Mouse (Mus musculus) adrenal gland, postnatal 25 days (tissue): ENCODE results near the gene Tmem161a. TPM values are rescaled to one million over a fixed set of nuclear protein-coding genes. Genes with fewer than 3 reads are reported as not detected.

Experiments used
- DNase-seq: peaks from one replicate; pipeline ENCODE4 v3.0.0; 2021; ENCODE audit warnings: mixed read lengths
- total RNA-seq: library from RNA; stranded (reverse); gene quantifications from 2 replicates; pipeline ENCODE4 v1.2.3, GENCODE M21; 2021

The Tmem161a gene
- total RNA-seq, 1 experiment from 2014 or later, result 76.6 TPM

DNA sequence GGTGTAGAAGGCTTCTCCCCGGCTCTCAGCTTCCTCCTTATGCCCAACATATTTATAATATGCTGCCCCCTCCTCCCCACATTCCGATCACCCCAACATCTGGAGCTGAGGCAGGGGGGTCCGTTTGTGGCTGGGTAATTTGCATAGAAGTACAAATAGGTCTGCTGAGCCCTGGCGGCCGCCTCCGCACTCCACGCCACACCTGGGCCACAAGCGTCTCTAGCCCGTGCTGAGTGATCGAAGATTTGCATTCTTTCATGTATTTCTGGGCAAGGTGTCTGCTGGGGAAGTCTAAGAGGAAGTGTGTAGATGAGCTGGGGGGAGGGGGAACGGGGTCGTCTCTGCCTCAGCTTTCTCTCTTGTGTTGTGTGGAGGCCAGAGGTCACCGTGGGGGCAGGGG, 12.1 kb upstream of the Tmem161a start:
- no peak for DNase-seq

- DNase-seq, result no peak
These were observed 8.8 kb upstream of the Tmem161a start for GRCm38 (mm10) chr8:70163316-70163715.

- DNase-seq, result peak; percentile 74
These were observed 5.5 kb upstream of the Tmem161a start for GRCm38 (mm10) chr8:70166504-70167110.

GRCm38 (mm10) chr8:70170116-70170515, 2.0 kb upstream of the Tmem161a start:
- no peak for DNase-seq

GRCm38 (mm10) chr8:70170748-70171147, 1.4 kb upstream of the Tmem161a start:
- no peak for DNase-seq

GRCm38 (mm10) chr8:70171240-70171639, 916 bp upstream of the Tmem161a start:
- no peak for DNase-seq

- DNase-seq, result no peak
These were observed 1.2 kb downstream of the Tmem161a start for GRCm38 (mm10) chr8:70173320-70173719.

DNA sequence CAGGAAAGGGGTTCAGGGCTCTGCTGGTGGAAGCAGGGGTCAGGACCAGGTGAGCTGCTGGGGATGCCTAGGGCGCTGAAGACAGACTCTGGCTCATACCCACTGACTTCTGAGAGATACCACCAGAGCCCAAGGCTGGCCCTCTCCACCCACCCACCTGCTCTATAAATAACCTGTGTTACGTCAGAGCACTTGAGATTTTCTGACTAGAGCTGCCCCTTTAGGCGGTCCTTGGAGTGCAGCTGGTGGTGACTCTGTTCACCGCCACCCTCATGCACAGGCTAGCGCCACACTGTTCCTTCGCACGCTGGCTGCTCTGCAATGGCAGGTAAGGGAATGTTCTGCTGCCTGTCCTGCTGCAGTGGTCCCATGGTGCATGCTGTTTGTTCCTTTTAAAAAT, 1.9 kb downstream of the Tmem161a start:
- DNase-seq, result no peak

- DNase-seq, result no peak
These were observed 6.1 kb downstream of the Tmem161a start for GRCm38 (mm10) chr8:70178231-70178630.

- DNase-seq, result no peak
These were observed 6.9 kb downstream of the Tmem161a start for GRCm38 (mm10) chr8:70179082-70179481.

- DNase-seq, result no peak
These were observed 9.2 kb downstream of the Tmem161a start for GRCm38 (mm10) chr8:70181212-70181902.

DNA sequence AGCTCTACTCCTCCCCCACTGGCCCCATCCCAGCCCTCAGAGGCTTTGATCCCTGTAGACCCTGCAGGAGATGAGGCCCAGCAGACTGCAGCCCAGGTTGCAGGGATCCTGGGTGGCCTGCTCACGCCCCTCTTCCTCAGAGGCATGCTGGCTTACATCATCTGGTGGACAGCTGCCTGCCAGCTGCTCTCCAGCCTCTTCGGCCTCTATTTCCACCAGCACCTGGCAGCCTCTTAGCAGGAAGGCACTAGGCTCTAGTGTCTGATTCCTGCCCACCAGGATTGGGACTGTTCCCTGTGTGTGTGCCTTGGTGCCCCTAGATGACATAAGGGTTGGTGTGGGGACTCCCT, 9.7 kb downstream of the Tmem161a start:
- no peak for DNase-seq

DNA sequence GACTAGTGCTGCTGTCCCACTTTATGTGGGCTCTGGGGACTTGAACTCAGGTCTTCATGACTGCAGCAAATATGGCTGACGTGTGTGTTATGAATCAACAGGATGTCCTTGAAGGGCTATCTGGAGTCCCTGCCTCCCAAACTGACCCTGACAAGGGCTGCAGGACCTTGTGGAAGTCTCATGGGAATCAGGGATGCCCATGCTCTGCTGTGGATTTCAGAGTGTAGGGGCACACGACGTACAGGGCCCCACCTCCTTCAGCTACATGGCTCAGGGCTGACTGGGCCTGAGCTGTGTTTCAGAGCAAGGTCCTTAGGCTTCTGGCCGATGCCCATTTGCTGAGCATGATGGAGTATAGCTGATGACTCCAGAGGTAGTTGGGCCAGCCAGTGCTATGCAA, 11.0 kb downstream of the Tmem161a start:
- no peak for DNase-seq

DNA sequence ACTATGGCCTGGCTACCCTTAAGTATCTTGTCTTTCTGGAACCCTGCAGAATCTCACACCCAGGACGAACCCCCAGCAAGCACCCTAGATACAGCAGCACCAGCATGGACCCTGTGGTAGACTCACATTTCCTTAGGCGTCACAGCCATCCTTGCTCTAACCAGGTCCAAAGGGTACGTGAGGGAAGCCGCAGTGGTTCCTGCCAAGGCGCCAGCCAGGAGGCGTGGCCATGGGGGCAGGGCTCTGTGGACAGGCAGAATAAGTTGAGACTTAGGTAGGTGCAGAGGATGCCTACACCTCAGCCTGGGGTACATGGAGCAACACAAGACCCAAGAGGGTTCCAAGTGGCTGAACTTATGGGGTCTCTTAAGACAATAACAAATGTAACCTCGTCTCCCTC, 16.6 kb downstream of the Tmem161a start:
- no peak for DNase-seq

DNA sequence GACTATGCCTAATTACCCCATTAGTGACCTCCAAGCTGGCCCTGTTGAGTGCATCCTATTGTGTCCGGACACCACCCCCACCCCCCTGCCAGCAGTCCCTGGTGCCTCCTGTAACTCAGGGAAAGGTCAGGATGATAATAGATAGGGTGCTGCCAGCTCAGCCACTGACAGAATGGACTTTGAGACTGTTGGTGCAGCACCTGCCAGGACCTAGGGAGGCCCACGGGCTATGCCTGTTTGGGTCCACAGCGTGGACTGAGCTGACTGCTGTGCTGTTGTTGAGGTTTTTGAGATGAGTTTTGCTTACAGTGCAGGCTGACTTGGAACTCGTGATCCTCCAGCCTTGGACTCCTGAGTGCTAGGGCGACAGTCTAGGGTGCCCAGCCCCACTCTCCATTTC, 21.1 kb downstream of the Tmem161a start:
- DNase-seq, result no peak

- no peak for DNase-seq
These were observed 22.0 kb downstream of the Tmem161a start for GRCm38 (mm10) chr8:70194191-70194590.

DNA sequence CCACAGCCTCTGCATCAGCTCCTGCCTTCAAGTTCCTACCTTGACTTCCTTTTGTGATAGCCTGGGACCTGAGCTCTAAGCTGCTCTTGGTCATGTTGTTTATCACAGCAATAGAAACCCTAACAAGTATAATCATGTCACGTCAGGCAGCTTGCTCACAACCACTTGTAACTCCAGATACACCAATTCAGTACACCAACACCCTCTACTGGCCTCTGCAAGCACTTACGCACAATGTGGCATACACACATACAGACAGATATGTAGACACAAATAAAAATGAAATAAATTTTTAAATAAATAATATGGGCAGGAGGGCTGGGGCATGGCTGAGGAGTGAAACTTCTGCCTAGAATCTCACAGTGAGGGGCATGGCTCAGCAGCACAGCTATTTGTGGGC, 23.6 kb downstream of the Tmem161a start:
- DNase-seq, result no peak

- DNase-seq, result no peak
These were observed 25.4 kb downstream of the Tmem161a start for GRCm38 (mm10) chr8:70197603-70198002.

DNA sequence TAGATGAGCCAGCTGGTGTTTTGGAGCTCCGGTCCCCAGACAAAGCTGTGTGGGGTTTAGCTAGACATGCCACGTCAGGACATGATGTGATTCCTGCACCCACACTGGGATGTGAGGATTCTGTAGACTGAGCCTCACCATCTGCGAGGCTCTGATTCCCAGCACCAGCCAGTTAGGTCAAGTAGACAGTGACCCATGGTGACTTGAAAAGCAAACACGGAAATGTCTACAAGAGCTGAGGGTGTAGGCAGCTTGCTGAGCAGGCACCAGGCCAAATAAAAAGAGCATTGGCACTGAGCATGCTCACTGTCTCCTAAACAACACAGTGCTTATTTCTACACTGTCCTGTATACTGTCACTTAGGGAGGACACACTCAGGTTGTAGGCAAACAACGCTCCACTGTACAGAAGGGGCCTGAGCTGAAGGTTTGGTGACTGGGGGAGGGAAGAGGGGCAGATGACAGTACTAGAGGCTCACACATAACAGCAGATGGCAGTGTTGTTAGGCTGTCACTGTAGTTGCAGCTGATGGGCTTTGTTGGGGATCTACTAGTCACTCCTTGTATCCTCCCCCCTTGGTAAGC, 28.0 kb downstream of the Tmem161a start:
- DNase-seq, result no peak

GRCm38 (mm10) chr8:70201417-70201816, 29.3 kb downstream of the Tmem161a start:
- no peak for DNase-seq

DNA sequence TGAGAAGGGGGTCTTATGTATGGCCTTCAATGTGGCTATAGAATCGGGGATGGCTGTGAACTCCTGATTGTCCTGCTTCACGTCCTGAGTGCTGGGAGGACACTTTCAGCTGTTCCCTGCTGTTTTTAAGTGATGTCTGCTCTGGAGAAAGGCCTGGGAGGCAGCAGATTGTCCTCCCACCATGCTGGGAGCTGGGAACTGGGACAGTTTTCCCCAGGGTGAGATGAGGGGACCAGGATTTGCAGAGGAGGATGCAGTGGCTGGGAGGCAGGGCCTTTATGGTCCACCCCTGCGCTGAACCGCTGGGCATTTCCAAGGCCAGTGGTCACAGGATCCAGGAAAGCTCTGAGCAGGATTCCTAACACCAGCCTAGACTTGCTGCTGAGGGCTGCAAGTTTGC, 30.9 kb downstream of the Tmem161a start:
- no peak for DNase-seq

DNA sequence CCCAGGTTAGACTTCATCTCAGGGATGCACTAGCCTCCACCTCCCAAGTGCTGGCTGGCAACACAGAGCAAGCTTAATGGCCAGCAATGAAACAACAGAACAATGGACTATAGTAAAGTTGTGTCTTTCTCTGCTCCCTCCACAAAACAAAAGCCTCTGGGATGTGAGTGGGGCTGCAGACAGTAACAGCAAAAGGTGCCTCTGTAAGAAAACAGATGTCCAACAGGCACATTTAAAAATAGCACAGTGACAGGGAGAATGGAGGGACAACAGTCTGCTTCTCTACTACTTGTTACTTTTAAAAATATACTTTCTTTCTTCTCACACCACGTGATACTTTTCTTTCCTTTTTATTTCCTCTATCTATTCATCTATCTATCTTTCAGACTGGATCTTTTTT, 32.6 kb downstream of the Tmem161a start:
- DNase-seq, result no peak

DNA sequence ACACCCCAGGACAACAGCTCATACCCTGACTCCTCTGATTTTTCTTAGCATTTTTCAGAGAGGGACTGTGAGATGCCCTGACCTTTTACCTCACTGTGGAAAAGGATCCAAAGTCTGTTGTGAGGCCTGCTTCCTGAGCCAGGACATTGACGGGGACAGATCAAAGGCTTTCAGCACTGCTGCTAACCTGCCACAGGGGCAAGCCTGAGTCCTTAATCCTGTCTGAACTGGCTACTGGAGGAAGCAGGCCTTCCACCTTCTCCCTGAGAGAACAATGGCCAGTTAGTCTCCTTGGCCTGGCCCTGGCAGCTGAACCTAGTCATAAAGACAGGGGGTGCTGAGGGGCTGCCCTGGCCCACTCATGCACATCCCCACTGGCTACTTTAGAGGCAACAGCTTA, 36.0 kb downstream of the Tmem161a start:
- DNase-seq, result no peak

GRCm38 (mm10) chr8:70210538-70210937, 38.4 kb downstream of the Tmem161a start:
- no peak for DNase-seq
